Mouse (Mus musculus) lung, postnatal 0 days (tissue): Measurements from ENCODE around the gene D5Ertd579e. TPM values are rescaled to one million over a fixed set of nuclear protein-coding genes. Genes with fewer than 3 reads are reported as not detected.

ENCODE experiments used
- ATAC-seq: fragments of 200-750 bp; cut with Nextera tagmentation; 2 replicates; pipeline ENCODE4 v1.8.0; 2017; ENCODE audit warnings: moderate library complexity
- DNase-seq: peaks from one replicate; pipeline ENCODE4 v3.0.0-alpha.2; 2016; ENCODE audit warnings: low spot score
- H3K27ac ChIP-seq: fragments of 300-500 bp; sonication (generic); 2 replicates; pipeline ENCODE4 v1.5.1; 2014; ENCODE audit warnings: antibody characterized with exemption, mild to moderate bottlenecking, low read length, mixed read lengths
- H3K27me3 ChIP-seq: fragments of 300-500 bp; sonication (generic); replicated peaks from 2 replicates; pipeline ENCODE4 v1.6.1; 2014; ENCODE audit warnings: low read length, mixed read lengths; ENCODE audit not compliant: insufficient read depth
- H3K36me3 ChIP-seq: fragments of 300-500 bp; sonication (generic); 2 replicates; pipeline ENCODE4 v1.6.1; 2014; ENCODE audit warnings: low read length, mixed read lengths; ENCODE audit not compliant: insufficient read depth
- H3K4me1 ChIP-seq: fragments of 300-500 bp; sonication (generic); 2 replicates; pipeline ENCODE4 v1.6.1; 2014; ENCODE audit warnings: antibody characterized with exemption, low read depth, low read length, mixed read lengths; ENCODE audit not compliant: insufficient read depth
- H3K4me2 ChIP-seq: fragments of 300-500 bp; sonication (generic); replicated peaks from 2 replicates; pipeline ENCODE4 v1.6.1; 2014; ENCODE audit warnings: low read depth, mild to moderate bottlenecking, low read length, moderate library complexity, mixed read lengths
- H3K4me3 ChIP-seq: fragments of 300-500 bp; sonication (generic); 2 replicates; pipeline ENCODE4 v1.5.1; 2014; ENCODE audit warnings: low read depth, low read length
- H3K9ac ChIP-seq: fragments of 300-500 bp; sonication (generic); replicated peaks from 2 replicates; pipeline ENCODE4 v1.6.1; 2014; ENCODE audit warnings: low read depth, mild to moderate bottlenecking
- H3K9me3 ChIP-seq: fragments of 300-500 bp; sonication (generic); 2 replicates; pipeline ENCODE4 v1.6.1; 2016; ENCODE audit warnings: low read length, mixed read lengths
- CTCF ChIP-seq: IDR thresholded peaks from 2 replicates; pipeline ENCODE4 v1.5.1; 2016; ENCODE audit warnings: antibody characterized with exemption, mild to moderate bottlenecking
- EP300 ChIP-seq: IDR thresholded peaks from 2 replicates; pipeline ENCODE4 v1.6.1; 2016; ENCODE audit warnings: antibody characterized with exemption, mild to moderate bottlenecking, control low read depth
- WGBS: fragments of 180-500 bp; shearing (Covaris S2); extraction: QIAGEN DNeasy Blood & Tissue Kit; methylation state at CpG from one replicate; pipeline ENCODE4 v1.1.7; 2014; 5-methylcytosine and 5-hydroxymethylcytosine counted together
- polyA plus RNA-seq: library from polyadenylated mRNA; unstranded; fragments of >200 nt; fragmentation: Nextera tagmentation; extraction: Ambion mirVana; gene quantifications from 2 replicates; pipeline ENCODE4 v1.2.1, GENCODE M21; 2015

The D5Ertd579e gene
- polyA plus RNA-seq, 1 experiment from 2014 or later: 14.6 TPM

DNA sequence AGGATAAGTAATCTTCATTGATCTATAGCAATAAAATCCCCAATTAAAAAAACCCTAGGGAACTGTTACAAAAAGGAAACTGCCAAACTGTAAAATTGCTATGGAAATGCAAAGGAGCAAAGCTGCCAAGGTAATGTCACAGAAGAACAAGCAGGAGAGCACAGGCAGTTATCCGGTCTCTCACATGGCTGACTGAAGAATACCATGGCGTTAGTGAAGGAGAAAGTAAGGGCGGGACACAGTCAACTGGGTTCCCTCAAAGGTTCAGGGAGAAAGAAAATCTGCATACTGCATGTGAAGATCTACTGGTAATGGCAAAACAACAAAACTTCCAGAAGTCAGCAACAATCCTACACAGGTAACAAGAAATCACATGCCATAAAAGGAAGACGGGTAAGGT, 139.5 kb downstream of the D5Ertd579e start:
- no peak overlapping the region for H3K9ac ChIP-seq
- no peaks in the 10 kb centered on the region for H3K36me3 ChIP-seq
- no peak for DNase-seq
- TF ChIP-seq CTCF: no peak
- TF ChIP-seq EP300: no peak
- H3K27me3 ChIP-seq: no peaks in the 10 kb centered on the region
- H3K4me3 ChIP-seq: no peak overlapping the region
- 86% methylated on average over 4 of the region's 4 CpGs for WGBS
- no peaks in the 10 kb centered on the region for H3K9me3 ChIP-seq
- ATAC-seq: no peak
- H3K4me1 ChIP-seq: peaks cover 13% of the 10 kb centered on the region
- H3K27ac ChIP-seq: no peak overlapping the region
- no peak overlapping the region for H3K4me2 ChIP-seq

DNA sequence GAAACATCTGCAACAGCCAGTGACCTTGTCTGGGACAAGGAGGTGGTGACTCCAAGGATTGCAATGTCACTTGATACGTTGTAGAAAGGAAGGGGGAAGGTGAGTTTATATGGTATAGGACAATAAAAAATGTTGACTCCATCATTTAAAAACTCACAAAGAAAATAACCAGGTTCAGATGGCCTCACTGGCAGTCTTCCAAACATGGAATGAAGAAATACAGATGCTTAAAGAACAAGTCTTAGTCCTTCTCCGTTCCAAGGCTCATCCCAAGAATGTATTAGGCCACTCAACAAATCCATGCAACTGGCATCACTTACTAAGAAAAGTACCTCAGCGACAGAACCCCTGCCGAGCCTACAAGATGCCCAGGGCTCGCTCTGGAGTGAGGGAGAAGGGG, 141.3 kb downstream of the D5Ertd579e start:
- peaks cover 3% of the 10 kb centered on the region; the same call in 1 of the 2 replicates for H3K4me1 ChIP-seq
- WGBS: 62% methylated on average over 5 of the region's 5 CpGs
- no peak overlapping the region for H3K27ac ChIP-seq

DNA sequence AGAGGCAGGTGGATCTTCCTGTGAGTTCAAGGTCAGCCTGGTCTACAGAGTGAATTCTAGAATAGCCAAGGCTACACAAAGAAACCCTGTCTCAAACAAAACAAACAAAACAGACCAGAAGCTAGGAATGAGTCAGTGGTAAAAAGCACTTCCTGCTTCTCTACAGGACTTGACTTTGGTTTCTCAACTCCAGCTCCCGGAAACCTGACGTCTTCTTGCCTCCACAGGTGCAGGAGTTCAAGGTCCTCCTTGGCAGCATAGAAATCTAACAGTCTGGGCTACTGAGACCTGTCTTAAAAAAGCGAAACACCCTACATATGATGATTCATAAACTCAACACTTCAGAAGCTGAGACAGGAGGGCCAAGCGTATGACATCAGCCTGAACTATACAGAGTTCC, 141.9 kb downstream of the D5Ertd579e start:
- 41% methylated on average over 4 of the region's 4 CpGs for WGBS
- Histone ChIP-seq H3K4me1 (peaks cover 2% of the 10 kb centered on the region; the same call in 1 of the 2 replicates), H3K36me3 (no peaks in the 10 kb centered on the region), H3K27ac (no peak overlapping the region), H3K27me3 (no peaks in the 10 kb centered on the region), H3K4me2 (no peak overlapping the region), H3K9ac (no peak overlapping the region), H3K9me3 (no peaks in the 10 kb centered on the region), H3K4me3 (no peak overlapping the region)
- peak; percentile 50 for DNase-seq
- ATAC-seq: peak; percentile 33; the same call in 1 of the 2 replicates
- no peak for TF ChIP-seq EP300
- TF ChIP-seq CTCF: no peak

More for the DNA sequence above, 141.3 kb downstream of the D5Ertd579e start:
- Histone ChIP-seq H3K4me2 (no peak overlapping the region), H3K9me3 (no peaks in the 10 kb centered on the region), H3K4me3 (no peak overlapping the region), H3K36me3 (no peaks in the 10 kb centered on the region), H3K9ac (no peak overlapping the region), H3K27me3 (no peaks in the 10 kb centered on the region)
- DNase-seq (no peak), ATAC-seq (no peak)
- no peak for TF ChIP-seq EP300
- TF ChIP-seq CTCF: no peak

DNA sequence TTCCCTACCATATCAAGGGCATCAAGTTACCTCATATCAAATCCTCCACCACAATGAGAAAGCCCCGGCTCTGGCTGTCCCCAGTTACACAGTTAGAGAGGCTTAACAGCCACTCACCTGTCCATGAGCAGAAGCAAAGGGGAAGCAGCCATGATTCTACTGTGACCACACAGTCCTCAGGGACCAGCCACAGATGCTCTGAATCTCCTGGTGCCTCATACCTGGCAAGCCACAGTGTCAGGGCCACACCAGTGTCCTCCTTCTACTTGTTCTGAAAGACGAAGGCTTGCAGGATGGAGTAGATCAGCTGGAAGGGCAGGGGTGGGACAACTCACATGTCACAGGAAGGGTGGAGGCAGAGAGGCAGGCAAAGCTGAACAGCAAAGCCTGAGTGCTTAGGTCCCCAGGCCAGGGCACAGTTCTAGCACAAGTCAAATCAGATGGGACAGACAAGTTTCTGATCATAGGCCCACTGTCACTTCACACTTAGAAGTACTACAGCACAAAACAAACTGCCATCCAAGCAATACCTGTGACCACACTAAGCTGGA, 142.7 kb downstream of the D5Ertd579e start:
- H3K4me1 ChIP-seq: peaks cover 2% of the 10 kb centered on the region; the same call in 1 of the 2 replicates
- H3K9ac ChIP-seq: no peak overlapping the region
- H3K4me3 ChIP-seq: no peak overlapping the region
- no peak for TF ChIP-seq CTCF
- TF ChIP-seq EP300: no peak
- DNase-seq (no peak), ATAC-seq (no peak)
- no peaks in the 10 kb centered on the region for H3K27me3 ChIP-seq
- H3K4me2 ChIP-seq: no peak overlapping the region
- H3K36me3 ChIP-seq: no peaks in the 10 kb centered on the region
- H3K27ac ChIP-seq: no peak overlapping the region
- H3K9me3 ChIP-seq: no peaks in the 10 kb centered on the region
- 55% methylated on average over 2 of the region's 2 CpGs for WGBS

DNA sequence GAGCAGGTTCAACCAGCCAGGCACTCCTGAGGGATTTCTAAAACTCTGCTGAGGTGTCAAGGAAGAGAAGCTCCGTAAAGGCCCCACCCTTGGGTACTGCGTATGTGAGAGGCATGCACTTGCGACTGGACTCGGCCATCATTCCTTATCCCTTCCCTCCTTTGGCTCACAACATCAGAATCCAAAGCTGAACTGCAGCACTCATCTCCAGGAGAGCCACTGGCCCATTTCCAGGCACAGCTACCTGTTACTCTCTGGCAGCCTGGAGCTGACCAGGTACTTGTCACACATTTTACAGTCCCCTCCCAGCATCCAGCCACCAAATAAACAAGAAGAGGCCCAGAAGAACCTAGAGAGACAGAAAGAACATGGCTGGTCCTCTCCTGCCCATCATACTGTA, 143.4 kb downstream of the D5Ertd579e start:
- H3K4me3 ChIP-seq: no peak overlapping the region
- ATAC-seq: no peak

More for the DNA sequence above, 143.4 kb downstream of the D5Ertd579e start:
- no peaks in the 10 kb centered on the region for H3K9me3 ChIP-seq
- DNase-seq: no peak
- no peak for TF ChIP-seq EP300
- TF ChIP-seq CTCF: no peak
- peaks cover 2% of the 10 kb centered on the region; the same call in 1 of the 2 replicates for H3K4me1 ChIP-seq
- H3K27ac ChIP-seq: no peak overlapping the region
- H3K9ac ChIP-seq: no peak overlapping the region
- no peaks in the 10 kb centered on the region for H3K36me3 ChIP-seq
- no peak overlapping the region for H3K4me2 ChIP-seq
- no peaks in the 10 kb centered on the region for H3K27me3 ChIP-seq
- WGBS: 72% methylated on average over 4 of the region's 4 CpGs

Other genes starting within 250 kb of the D5Ertd579e start
- gene Grpel1, start 231.0 kb downstream of the D5Ertd579e start, polyA plus RNA-seq: 35.1 and 35.8 TPM in 2 replicates
- 1.9 and 2.2 TPM in 2 replicates for gene Tada2b, start 211.7 kb downstream of the D5Ertd579e start, polyA plus RNA-seq
- gene Ccdc96, start 211.4 kb downstream of the D5Ertd579e start, polyA plus RNA-seq: 2.1 and 2.8 TPM in 2 replicates
- gene Tbc1d14, start 102.7 kb downstream of the D5Ertd579e start, polyA plus RNA-seq: 13.8 and 15.0 TPM in 2 replicates
- 26.8 and 28.3 TPM in 2 replicates for gene Bloc1s4, start 52.6 kb upstream of the D5Ertd579e start, polyA plus RNA-seq
- gene Mrfap1, start 100.7 kb upstream of the D5Ertd579e start, polyA plus RNA-seq: 281 and 298 TPM in 2 replicates
- gene Man2b2, start 134.6 kb upstream of the D5Ertd579e start, polyA plus RNA-seq: 14.8 and 15.7 TPM in 2 replicates
- 0.04 TPM in 1 of 2 replicates, not detected in the other for gene Ppp2r2c, start 172.5 kb upstream of the D5Ertd579e start, polyA plus RNA-seq